ENCODE assay signal across 29 mouse cellular contexts in genomic region chrX:140862760-140863159, GRCm38 (mm10). TPM values are rescaled to one million over a fixed set of nuclear protein-coding genes. Genes with fewer than 3 reads are reported as not detected.
DNase-seq lines count a peak whose midpoint lies in the region; ATAC-seq and TF ChIP-seq lines count a peak whose summit lies in the region.
"Had no signal": no experiment of that assay in that cellular context is flagged by ENCODE, and none has a peak within 500 bp of the region (broad histone marks: within the 10 kb centered on the region; RNA-seq: fewer than 3 reads in every experiment).

No protein-coding gene starts in this region.

- DNase-seq in 416B (ENCODE audit: low read depth) (peak; percentile 62), CH12.LX (ENCODE audit: extremely low read depth) (no peak)
- no peak for DNase-seq in lung, adult 18-20 months
- no peak for DNase-seq in spleen, adult 18-20 months
- DNase-seq in right cerebral cortex, adult 2 months (ENCODE audit: low spot score in 2 of 2): no peak
- DNase-seq: adrenal gland, adult 2 months; adrenal gland, postnatal 10 days; adrenal gland, postnatal 25 days; B cell, adult 2 months; cerebellum, adult 11 months; cerebellum, adult 18-20 months; cerebellum, adult 8-10 months; cerebellum, adult 9-11 months; cerebellum, postnatal 14 days; cerebellum, postnatal 36 days had no signal

- no peak overlapping the region for H3K4me3 ChIP-seq in CH12.LX (replicated peaks in 1 of 3; ENCODE audit: low read depth in 2 of 3, low read length in 2 of 3, poor library complexity in 1 of 3)
- H3K4me3 ChIP-seq: embryonic facial prominence, embryonic 10.5 days; embryonic facial prominence, embryonic 12.5 days; forebrain, embryonic 13.5 days had no signal

- H3K9me3 ChIP-seq in CH12.LX (replicated peaks; ENCODE audit: low read length): no peaks in the 10 kb centered on the region
- H3K9me3 ChIP-seq: embryonic facial prominence, embryonic 10.5 days; embryonic facial prominence, embryonic 12.5 days; forebrain, embryonic 13.5 days had no signal

- no peaks in the 10 kb centered on the region for H3K79me2 ChIP-seq in CH12.LX (replicated peaks; ENCODE audit: control insufficient read depth, extremely low read depth, insufficient read depth, poor library complexity, severe bottlenecking)

- TF ChIP-seq POLR2A in CH12.LX (IDR thresholded peaks at IDR 0.05; ENCODE audit: low read depth, low read length): no peak

- peaks cover 0 to 22% of the 10 kb centered on the region in 2 experiments; a peak in 2 of 4 replicates for H3K4me1 ChIP-seq in CH12.LX (ENCODE audit: control insufficient read depth in 1 of 2, insufficient read depth in 2 of 2)
- H3K4me1 ChIP-seq: embryonic facial prominence, embryonic 10.5 days; embryonic facial prominence, embryonic 12.5 days; forebrain, embryonic 13.5 days had no signal

- peak; percentile 42 for ATAC-seq in granulocyte monocyte progenitor cell, adult 5-6 weeks (replicated peaks; ENCODE audit: poor library complexity, severe bottlenecking)
- ATAC-seq: CD4-positive, CD25-positive, alpha-beta regulatory T cell, adult 4 months; forebrain, embryonic 13.5 days; forebrain, embryonic 16.5 days had no signal

- TF ChIP-seq CTCF in CH12.LX (conservative IDR thresholded peaks at IDR 0.05 in 1 of 2, IDR thresholded peaks at IDR 0.05 in 1 of 2; ENCODE audit: low read depth in 2 of 2, low read length in 2 of 2): no peak

- in situ Hi-C loops in CH12.LX (cut with MboI; ENCODE audit: low pct_ligation_motif_present, low pct_unique_long_range_greater_than_20kb, low sequenced_read_pairs): no loop called here

- peak; percentile 54 for TF ChIP-seq EP300 in CH12.LX (IDR thresholded peaks at IDR 0.05; ENCODE audit: low read length)

- H3K9ac ChIP-seq in CH12.LX (ENCODE audit: insufficient read depth, low read depth): no peak overlapping the region
- H3K9ac ChIP-seq: embryonic facial prominence, embryonic 12.5 days; forebrain, embryonic 13.5 days had no signal

- no peaks in the 10 kb centered on the region for H3K27me3 ChIP-seq in CH12.LX (replicated peaks)
- H3K27me3 ChIP-seq: embryonic facial prominence, embryonic 12.5 days had no signal

- dilution Hi-C loops in CH12.LX (cut with MboI; ENCODE audit: extremely low pct_ligation_motif_present, extremely low pct_unique_long_range_greater_than_20kb, low sequenced_read_pairs): no loop called here

- H3K4me2 ChIP-seq in CH12.LX (ENCODE audit: insufficient read depth, low read depth, poor library complexity, severe bottlenecking): no peak overlapping the region
- H3K4me2 ChIP-seq: embryonic facial prominence, embryonic 12.5 days; forebrain, embryonic 13.5 days had no signal

- no peaks in the 10 kb centered on the region for H3K36me3 ChIP-seq in CH12.LX (replicated peaks in 1 of 2; ENCODE audit: control insufficient read depth in 1 of 2, insufficient read depth in 1 of 2, low read length in 1 of 2)
- H3K36me3 ChIP-seq: embryonic facial prominence, embryonic 10.5 days; embryonic facial prominence, embryonic 12.5 days had no signal

- TF ChIP-seq RAD21 in CH12.LX (IDR thresholded peaks at IDR 0.05; ENCODE audit: low read depth, low read length): no peak

- H3K27ac ChIP-seq in CH12.LX (ENCODE audit: insufficient read depth, low read depth): no peak overlapping the region
- H3K27ac ChIP-seq: embryonic facial prominence, embryonic 10.5 days; embryonic facial prominence, embryonic 12.5 days; forebrain, embryonic 13.5 days had no signal

TF ChIP-seq in CH12.LX, 34 proteins besides CTCF, POLR2A, EP300 and RAD21:
- peak; percentile 89 for TF ChIP-seq BHLHE40 (IDR thresholded peaks at IDR 0.05; ENCODE audit: low read depth, low read length)
- TF ChIP-seq USF1 (IDR thresholded peaks at IDR 0.05; ENCODE audit: low read depth, low read length): no peak
- TF ChIP-seq IRF4 (IDR thresholded peaks at IDR 0.05; ENCODE audit: low read depth, low read length): peak; percentile 76
- no peak for TF ChIP-seq E2F4 (IDR thresholded peaks at IDR 0.05; ENCODE audit: insufficient replicate concordance, low read depth, low read length)
- TF ChIP-seq MXI1 (IDR thresholded peaks at IDR 0.05; ENCODE audit: low read depth, low read length): no peak
- TF ChIP-seq ZC3H11A (IDR thresholded peaks at IDR 0.05; ENCODE audit: low read depth, low read length): no peak
- TF ChIP-seq NRF1 (IDR thresholded peaks at IDR 0.05; ENCODE audit: low read depth, low read length): no peak
- TF ChIP-seq MAX (IDR thresholded peaks at IDR 0.05; ENCODE audit: low read length): no peak
- TF ChIP-seq KAT2A (IDR thresholded peaks at IDR 0.05; ENCODE audit: insufficient replicate concordance, low read length): no peak
- TF ChIP-seq ZNF384 (IDR thresholded peaks at IDR 0.05; ENCODE audit: low read depth, low read length): no peak
- no peak for TF ChIP-seq ZKSCAN1 (IDR thresholded peaks at IDR 0.05; ENCODE audit: borderline replicate concordance, low read depth, low read length)
- no peak for TF ChIP-seq MEF2A (IDR thresholded peaks at IDR 0.05; ENCODE audit: borderline replicate concordance, low read depth, low read length)
- TF ChIP-seq ETS1 (conservative IDR thresholded peaks at IDR 0.05; ENCODE audit: low read depth, low read length): 0 out of 2 replicates have a peak, but pooled peaks have one; percentile 21
- peak; percentile 66; the same call in 1 of the 2 replicates for TF ChIP-seq JUND (conservative IDR thresholded peaks at IDR 0.05; ENCODE audit: low read depth, low read length)
- TF ChIP-seq POLR2AphosphoS2 (IDR thresholded peaks at IDR 0.05; ENCODE audit: low read depth, low read length): no peak
- no peak for TF ChIP-seq ELF1 (IDR thresholded peaks at IDR 0.05; ENCODE audit: low read depth, low read length)
- no peak for TF ChIP-seq ZMIZ1 (IDR thresholded peaks at IDR 0.05; ENCODE audit: low read depth, low read length)
- no peak for TF ChIP-seq SMC3 (IDR thresholded peaks at IDR 0.05; ENCODE audit: low read depth, low read length)
- no peak for TF ChIP-seq GABPA (IDR thresholded peaks at IDR 0.05; ENCODE audit: insufficient replicate concordance, low read depth, low read length)
- TF ChIP-seq MAZ (IDR thresholded peaks at IDR 0.05; ENCODE audit: low read depth, low read length): no peak
- no peak for TF ChIP-seq TCF12 (IDR thresholded peaks at IDR 0.05; ENCODE audit: low read depth, low read length)
- TF ChIP-seq PAX5 (IDR thresholded peaks at IDR 0.05; ENCODE audit: low read length): no peak
- TF ChIP-seq JUN (IDR thresholded peaks at IDR 0.05; ENCODE audit: insufficient read depth, low read depth, low read length): peak; percentile 25; the same call in 1 of the 2 replicates
- no peak for TF ChIP-seq UBTF (IDR thresholded peaks at IDR 0.05; ENCODE audit: low read depth, low read length)
- no peak for TF ChIP-seq RCOR1 (conservative IDR thresholded peaks at IDR 0.05; ENCODE audit: low read depth, low read length)
- TF ChIP-seq MAFK (IDR thresholded peaks at IDR 0.05; ENCODE audit: insufficient replicate concordance, low read length): no peak
- no peak for TF ChIP-seq HCFC1 (IDR thresholded peaks at IDR 0.05; ENCODE audit: low read depth, low read length)
- no peak for TF ChIP-seq USF2 (conservative IDR thresholded peaks at IDR 0.05; ENCODE audit: low read depth, low read length)
- TF ChIP-seq NELFE (IDR thresholded peaks at IDR 0.05; ENCODE audit: low read depth, low read length): no peak
- no peak for TF ChIP-seq SIN3A (IDR thresholded peaks at IDR 0.05; ENCODE audit: low read length)
- TF ChIP-seq TBP (conservative IDR thresholded peaks at IDR 0.05; ENCODE audit: low read depth, low read length): no peak
- TF ChIP-seq CHD2 (IDR thresholded peaks at IDR 0.05; ENCODE audit: low read length): no peak
- TF ChIP-seq MYC (IDR thresholded peaks at IDR 0.05; ENCODE audit: low read depth, low read length): peak; percentile 63; the same call in 1 of the 2 replicates
- no peak for TF ChIP-seq CHD1 (IDR thresholded peaks at IDR 0.05; ENCODE audit: low read depth, low read length)

RNA-seq across cellular contexts. Expression of gene Vsig1, which starts 44.6 kb away (rescaled TPM):
- total RNA-seq in CH12.LX (2012; rRNA removed) (3.7 and 4.8 TPM in 2 replicates), CH12.LX (2014; rRNA removed) (0.38 and 0.55 TPM in 2 replicates)
- 0.50 and 0.56 TPM in 2 replicates for polyA plus RNA-seq in CH12.LX (2012; ENCODE audit: insufficient read length, low read depth)
- not detected in 2 replicates for total RNA-seq in granulocyte monocyte progenitor cell, adult 5-6 weeks (2014; fragmentation: Nextera tagmentation)
- not detected in 2 replicates for total RNA-seq in granulocyte monocyte progenitor cell, adult 5-6 weeks (2017)
- total RNA-seq: adrenal gland, adult 2 months; adrenal gland, postnatal 10 days; adrenal gland, postnatal 25 days; adrenal gland, postnatal 4 days; ES-E14; MEL had no signal
- polyA plus RNA-seq: adrenal gland, adult 2 months; brain, embryonic 14.5 days; CD4-positive, CD25-positive, alpha-beta regulatory T cell, adult 4 months; cortical plate, adult 2 months; embryonic facial prominence, embryonic 10.5 days; embryonic facial prominence, embryonic 12.5 days; forebrain, embryonic 11.5 days; forebrain, embryonic 13.5 days; forebrain, embryonic 16.5 days had no signal

RNA-seq across cellular contexts. Expression of gene Tex13b, which starts 49.5 kb away (rescaled TPM):
- total RNA-seq in CH12.LX (2012; rRNA removed): 44.2 and 48.2 TPM in 2 replicates
- total RNA-seq in CH12.LX (2014; rRNA removed): 77.9 and 99.4 TPM in 2 replicates
- polyA plus RNA-seq in CH12.LX (2012; ENCODE audit: insufficient read length, low read depth): 78.8 and 82.4 TPM in 2 replicates
- not detected in 2 replicates for total RNA-seq in granulocyte monocyte progenitor cell, adult 5-6 weeks (2014; fragmentation: Nextera tagmentation)
- total RNA-seq in granulocyte monocyte progenitor cell, adult 5-6 weeks (2017): not detected in 2 replicates
- total RNA-seq: adrenal gland, adult 2 months; adrenal gland, postnatal 10 days; adrenal gland, postnatal 25 days; adrenal gland, postnatal 4 days; MEL had no signal
- polyA plus RNA-seq: adrenal gland, adult 2 months; brain, embryonic 14.5 days; cortical plate, adult 2 months; embryonic facial prominence, embryonic 10.5 days; embryonic facial prominence, embryonic 12.5 days; embryonic facial prominence, embryonic 14.5 days; forebrain, embryonic 11.5 days; forebrain, embryonic 13.5 days; forebrain, embryonic 16.5 days; frontal cortex, adult 2 months had no signal

Comparison
In these comparisons a context has a peak if more than half of its experiments do, and no peak if none do; other contexts are left out.
1. RNA of gene Tex13b, which starts 49.5 kb away (total RNA-seq): 44.2 to 99.4 TPM in CH12.LX; not detected in granulocyte monocyte progenitor cell, adult 5-6 weeks; every median in the first group is over 10 times any median in the second.